Mouse (Mus musculus): ENCODE measurements around the gene Tgfbr1. TPM values are rescaled to one million over a fixed set of nuclear protein-coding genes. Genes with fewer than 3 reads are reported as not detected.

Gene Tgfbr1
- polyA plus RNA-seq, 1 experiment: 0.79 TPM

- Histone ChIP-seq H3K4me3 (replicated peaks) (no peak overlapping the region), H3K36me3 (replicated peaks; ENCODE audit: low read length) (no peaks in the 10 kb centered on the region), H3K4me1 (peaks cover 17% of the 10 kb centered on the region), H3K9me3 (peaks cover 11% of the 10 kb centered on the region), H3K27me3 (replicated peaks) (peaks cover 5% of the 10 kb centered on the region)
- TF ChIP-seq FLI1 (IDR thresholded peaks at IDR 0.05; ENCODE audit: low read length) (no peak), GATA1 (IDR thresholded peaks at IDR 0.05; ENCODE audit: borderline replicate concordance, low read length) (no peak)
Measured at GRCm38 (mm10) chr4:47449116-47449515, 96.1 kb downstream of the Tgfbr1 start.

GRCm38 (mm10) chr4:47449586-47450522 is 96.8 kb downstream of the Tgfbr1 start:
- H3K4me3 ChIP-seq (replicated peaks): no peak overlapping the region
- H3K36me3 ChIP-seq (replicated peaks; ENCODE audit: low read length): no peaks in the 10 kb centered on the region
- H3K4me1 ChIP-seq: peaks cover 17% of the 10 kb centered on the region
- peaks cover 2% of the 10 kb centered on the region for H3K27me3 ChIP-seq (replicated peaks)
- TF ChIP-seq FLI1 (IDR thresholded peaks at IDR 0.05; ENCODE audit: low read length) (no peak), GATA1 (IDR thresholded peaks at IDR 0.05; ENCODE audit: borderline replicate concordance, low read length) (no peak)
- peaks cover 15% of the 10 kb centered on the region for H3K9me3 ChIP-seq

Other genes with a start within 250 kb of the Tgfbr1 start
- 0.16 TPM in 1 of 2 replicates, not detected in the other for gene Col15a1, start 145.1 kb upstream of the Tgfbr1 start, polyA plus RNA-seq (2012; ENCODE audit: insufficient read depth, low replicate concordance)
- 0.54 and 7.1 TPM in 2 replicates for gene Alg2, start 121.1 kb downstream of the Tgfbr1 start, polyA plus RNA-seq (2012; ENCODE audit: insufficient read depth, low replicate concordance)
- 360 and 636 TPM in 2 replicates for gene Sec61b, start 121.4 kb downstream of the Tgfbr1 start, polyA plus RNA-seq (2012; ENCODE audit: insufficient read depth, low replicate concordance)